Mouse (Mus musculus) myocyte (in vitro differentiated cells): ENCODE data around the gene Retnlb. TPM values are rescaled to one million over a fixed set of nuclear protein-coding genes. Genes with fewer than 3 reads are reported as not detected.
"Not testable (repeated sequence)": the region's sequence is repeated elsewhere in the genome, so short reads cannot be mapped to it uniquely, and the experiment has no call there.

ENCODE experiments used
- H3K27me3 ChIP-seq: one replicate; pipeline ENCODE4 v1.6.1; 2011; ENCODE audit not compliant: control insufficient read depth, insufficient read depth, insufficient read length
- H3K36me3 ChIP-seq: one replicate; pipeline ENCODE4 v1.6.1; 2011; ENCODE audit not compliant: control insufficient read depth, insufficient read depth
- H3K4me2 ChIP-seq: one replicate; pipeline ENCODE4 v1.6.1; 2011; ENCODE audit warnings: low read depth, control low read depth
- H3K4me3 ChIP-seq: one replicate; pipeline ENCODE4 v1.5.1; 2011; ENCODE audit warnings: mild to moderate bottlenecking, control low read depth, moderate library complexity
- H3K79me2 ChIP-seq: one replicate; pipeline ENCODE4 v1.6.1; 2011; ENCODE audit not compliant: control insufficient read depth, insufficient read depth
- H3ac ChIP-seq: one replicate; pipeline ENCODE4 v1.6.1; 2011; ENCODE audit not compliant: control insufficient read depth, insufficient read length
- CEBPB ChIP-seq: IDR thresholded peaks from 2 replicates; pipeline ENCODE4 v1.6.1; 2011; ENCODE audit warnings: mild to moderate bottlenecking, moderate library complexity; ENCODE audit not compliant: poor library complexity, insufficient read depth, severe bottlenecking
- E2F4 ChIP-seq: IDR thresholded peaks from one replicate; pipeline ENCODE4 v1.6.1; 2011; ENCODE audit warnings: mild to moderate bottlenecking, control low read depth, moderate library complexity; ENCODE audit not compliant: insufficient read depth
- MAX ChIP-seq: IDR thresholded peaks from one replicate; pipeline ENCODE4 v1.6.1; 2011; ENCODE audit warnings: low read depth, mild to moderate bottlenecking, control low read depth
- MYOD1 ChIP-seq, 3 experiments: IDR thresholded peaks; one replicate each; pipeline ENCODE4 v1.6.1; 2011; ENCODE audit warnings: control low read depth in 2 of 3, low read depth in 2 of 3, mild to moderate bottlenecking in 2 of 3, moderate library complexity in 1 of 3; ENCODE audit not compliant: insufficient read length in 2 of 3, control insufficient read depth in 1 of 3
- MYOG ChIP-seq, 3 experiments: IDR thresholded peaks; one replicate each; pipeline ENCODE4 v1.6.1; 2011; ENCODE audit warnings: control low read depth in 2 of 3, low read depth in 2 of 3, mild to moderate bottlenecking in 2 of 3; ENCODE audit not compliant: insufficient read length in 2 of 3, control insufficient read depth in 1 of 3, insufficient read depth in 1 of 3
- POLR2A ChIP-seq: IDR thresholded peaks from one replicate; pipeline ENCODE4 v1.6.1; 2011; ENCODE audit warnings: low read depth, mild to moderate bottlenecking, control low read depth, moderate library complexity; ENCODE audit not compliant: insufficient read length
- POLR2AphosphoS2 ChIP-seq: IDR thresholded peaks from one replicate; pipeline ENCODE4 v1.6.1; 2011; ENCODE audit warnings: low read depth, control low read depth; ENCODE audit not compliant: insufficient read length
- REST ChIP-seq: IDR thresholded peaks from one replicate; pipeline ENCODE4 v1.6.1; 2011; ENCODE audit warnings: mild to moderate bottlenecking, control low read depth, moderate library complexity; ENCODE audit not compliant: insufficient read depth, insufficient read length
- SRF ChIP-seq: IDR thresholded peaks from one replicate; pipeline ENCODE4 v1.6.1; 2011; ENCODE audit warnings: low read depth; ENCODE audit not compliant: control insufficient read depth, insufficient read length
- TCF12 ChIP-seq: IDR thresholded peaks from one replicate; pipeline ENCODE4 v1.6.1; 2011; ENCODE audit warnings: mild to moderate bottlenecking, control low read depth; ENCODE audit not compliant: poor library complexity, insufficient read depth, severe bottlenecking
- TCF3 ChIP-seq: IDR thresholded peaks from one replicate; pipeline ENCODE4 v1.6.1; 2011; ENCODE audit warnings: low read depth, control low read depth; ENCODE audit not compliant: insufficient read length
- USF1 ChIP-seq: IDR thresholded peaks from one replicate; pipeline ENCODE4 v1.6.1; 2011; ENCODE audit warnings: low read depth, mild to moderate bottlenecking, control low read depth, moderate library complexity
- polyA plus RNA-seq: library from polyadenylated mRNA; unstranded; fragments of >200 nt; fragmentation: generic; extraction: Trizol; gene quantifications from one replicate; pipeline ENCODE4 v1.2.1, GENCODE M21; 2012; ENCODE audit warnings: missing spikeins

The Retnlb gene
- polyA plus RNA-seq, 1 experiment: not detected

DNA sequence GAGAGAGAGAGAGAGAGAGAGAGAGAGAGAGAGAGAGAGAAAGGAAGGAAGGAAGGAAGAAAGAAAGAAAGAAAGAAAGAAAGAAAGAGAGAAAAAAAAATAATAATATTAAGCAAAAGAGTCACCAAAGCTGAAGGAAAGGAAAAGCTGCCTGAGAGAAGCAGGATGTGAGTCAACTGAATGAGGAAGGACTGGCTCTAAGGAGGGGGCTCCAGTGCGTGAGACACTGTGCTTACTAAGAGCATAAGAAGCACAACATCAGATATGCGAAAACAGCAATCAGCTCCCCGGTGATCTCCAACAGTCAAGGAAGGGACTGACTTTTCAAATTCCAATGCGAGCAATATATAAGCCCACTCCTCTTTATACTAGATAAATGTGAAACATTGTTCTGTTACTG lies 12.4 kb downstream of the Retnlb start:
- Histone ChIP-seq H3K27me3 (no peaks in the 10 kb centered on the region), H3K4me3 (no peak overlapping the region), H3K36me3 (no peaks in the 10 kb centered on the region), H3ac (no peak overlapping the region), H3K79me2 (no peaks in the 10 kb centered on the region), H3K4me2 (no peak overlapping the region)
- no peak for TF ChIP-seq SRF
- TF ChIP-seq TCF12: no peak
- no peak for TF ChIP-seq MYOG (IDR thresholded peaks at IDR 0.05; ENCODE audit: control insufficient read depth in 1 of 3, insufficient read depth in 1 of 3, insufficient read length in 2 of 3, low read depth in 2 of 3)
- no peak for TF ChIP-seq POLR2AphosphoS2
- no peak for TF ChIP-seq USF1
- TF ChIP-seq MYOD1 (IDR thresholded peaks at IDR 0.05; ENCODE audit: control insufficient read depth in 1 of 3, insufficient read length in 2 of 3, low read depth in 2 of 3): no peak
- no peak for TF ChIP-seq E2F4
- no peak for TF ChIP-seq POLR2A
- TF ChIP-seq TCF3: no peak
- TF ChIP-seq REST: no peak
- no peak for TF ChIP-seq CEBPB
- TF ChIP-seq MAX: no peak

DNA sequence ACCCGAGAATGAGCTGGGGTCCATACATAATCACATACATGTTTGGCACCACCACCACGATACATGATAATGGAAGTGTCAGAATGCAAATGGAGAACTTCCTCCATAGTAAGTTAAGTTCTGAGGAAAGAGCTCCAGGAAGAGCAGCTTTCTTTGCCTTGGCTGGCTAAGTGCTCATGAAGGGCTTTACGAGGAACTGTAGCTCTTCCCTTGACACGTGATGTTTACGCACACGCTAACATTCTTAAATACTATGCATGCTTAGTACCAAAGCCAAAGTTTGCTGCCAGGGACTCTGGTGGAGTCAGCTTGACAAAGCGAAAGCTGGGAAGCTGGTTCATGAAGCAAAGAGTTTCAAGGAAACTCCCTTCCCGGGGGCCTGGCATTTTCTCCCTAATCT lies 15.4 kb downstream of the Retnlb start:
- Histone ChIP-seq H3K4me3 (no peak overlapping the region), H3K79me2 (no peaks in the 10 kb centered on the region), H3K36me3 (no peaks in the 10 kb centered on the region), H3K4me2 (no peak overlapping the region), H3K27me3 (no peaks in the 10 kb centered on the region), H3ac (no peak overlapping the region)
- TF ChIP-seq USF1: no peak
- no peak for TF ChIP-seq MYOG (IDR thresholded peaks at IDR 0.05; ENCODE audit: control insufficient read depth in 1 of 3, insufficient read depth in 1 of 3, insufficient read length in 2 of 3, low read depth in 2 of 3)
- TF ChIP-seq CEBPB: no peak
- no peak for TF ChIP-seq TCF3
- no peak for TF ChIP-seq E2F4
- no peak for TF ChIP-seq POLR2A
- TF ChIP-seq POLR2AphosphoS2: no peak
- no peak for TF ChIP-seq MAX
- no peak for TF ChIP-seq TCF12
- TF ChIP-seq REST: no peak
- TF ChIP-seq SRF: no peak
- TF ChIP-seq MYOD1 (IDR thresholded peaks at IDR 0.05; ENCODE audit: control insufficient read depth in 1 of 3, insufficient read length in 2 of 3, low read depth in 2 of 3): no peak

DNA sequence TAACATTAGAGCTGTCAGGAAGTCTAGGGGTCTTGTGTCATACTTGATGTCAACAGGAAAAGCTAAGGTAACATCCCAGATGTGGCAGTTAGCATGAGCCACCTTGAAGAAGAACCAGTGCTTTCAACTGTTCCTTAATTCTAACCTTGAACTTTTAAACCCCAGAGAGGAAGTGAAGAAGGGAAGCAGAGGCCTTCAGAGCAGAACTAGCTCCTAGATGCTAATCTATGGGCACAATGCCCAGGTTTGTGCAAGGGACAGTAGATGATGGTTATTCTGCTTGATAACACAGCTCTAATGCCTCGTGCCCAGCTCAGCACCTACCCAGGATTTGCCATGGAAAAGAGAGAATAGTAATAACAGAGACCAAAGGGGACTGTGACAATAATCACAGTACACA lies 17.0 kb downstream of the Retnlb start:
- H3ac ChIP-seq, H3K27me3 ChIP-seq, H3K4me3 ChIP-seq, H3K4me2 ChIP-seq, H3K79me2 ChIP-seq, H3K36me3 ChIP-seq: not testable (repeated sequence)

DNA sequence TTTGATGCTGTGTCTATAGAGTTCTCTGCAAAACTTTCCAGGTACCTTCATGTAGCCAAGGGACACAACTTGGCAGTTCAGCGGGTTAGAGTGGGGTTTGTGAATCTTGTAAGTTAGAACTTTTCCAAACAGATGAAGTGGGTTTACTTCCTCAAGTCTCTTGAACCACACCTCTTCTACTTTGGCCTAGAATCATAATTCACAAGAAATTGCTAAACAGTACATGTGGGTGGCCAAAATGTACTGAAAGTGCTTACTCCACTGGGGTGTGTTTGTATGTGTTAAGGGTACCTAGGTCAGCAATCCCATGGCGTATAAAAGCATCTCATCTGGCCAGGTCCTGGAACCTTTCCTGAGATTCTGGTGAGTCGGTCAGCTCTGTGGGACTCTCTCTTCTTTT lies 25.6 kb downstream of the Retnlb start, which contains the start of gene Retnla:
Gene Retnla, plus strand, starts transcription at position 286 of the 400 bp plus-strand sequence.
- no peaks in the 10 kb centered on the region for H3K36me3 ChIP-seq
- TF ChIP-seq POLR2AphosphoS2: no peak
- TF ChIP-seq SRF: no peak
- no peak for TF ChIP-seq TCF12
- TF ChIP-seq MAX: no peak
- TF ChIP-seq POLR2A: no peak
- TF ChIP-seq USF1: no peak
- no peak for TF ChIP-seq E2F4
- no peak for TF ChIP-seq MYOD1 (IDR thresholded peaks at IDR 0.05; ENCODE audit: control insufficient read depth in 1 of 3, insufficient read length in 2 of 3, low read depth in 2 of 3)
- TF ChIP-seq MYOG (IDR thresholded peaks at IDR 0.05; ENCODE audit: control insufficient read depth in 1 of 3, insufficient read depth in 1 of 3, insufficient read length in 2 of 3, low read depth in 2 of 3): no peak
- TF ChIP-seq REST: no peak
- no peak for TF ChIP-seq CEBPB
- no peak for TF ChIP-seq TCF3

DNA sequence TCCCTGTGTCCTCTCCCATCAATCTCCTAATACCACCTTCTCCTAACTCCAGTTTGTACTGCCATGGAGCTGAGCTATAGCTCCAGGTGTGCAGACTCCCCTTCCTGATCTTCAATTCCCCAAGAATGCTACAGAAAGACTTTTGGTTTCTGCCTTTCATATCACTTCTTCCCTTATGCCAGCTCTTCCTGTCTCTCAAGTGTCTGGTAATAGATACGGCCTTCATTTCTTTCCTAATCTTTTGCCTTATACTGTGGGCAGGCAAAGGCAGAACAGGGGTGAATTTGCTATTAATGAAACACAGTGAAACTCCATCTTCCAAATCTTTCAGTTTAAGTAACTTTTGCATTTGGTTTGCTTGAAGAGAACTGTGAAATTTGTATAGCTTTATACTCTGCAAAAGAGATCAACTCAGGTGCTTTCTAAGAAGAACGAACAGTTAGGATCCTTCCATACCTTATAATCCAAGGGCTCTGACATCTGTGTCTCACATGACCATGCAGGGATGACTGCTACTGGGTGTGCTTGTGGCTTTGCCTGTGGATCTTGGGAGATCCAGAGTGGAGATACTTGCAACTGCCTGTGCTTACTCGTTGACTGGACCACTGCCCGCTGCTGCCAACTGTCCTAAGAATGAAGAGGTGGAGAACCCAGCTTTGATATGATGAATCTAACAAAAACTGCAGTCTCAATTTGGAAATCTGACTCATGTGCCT lies 27.2 kb downstream of the Retnlb start:
- TF ChIP-seq MYOD1 (IDR thresholded peaks at IDR 0.05; ENCODE audit: control insufficient read depth in 1 of 3, insufficient read length in 2 of 3, low read depth in 2 of 3): no peak
- no peak for TF ChIP-seq MYOG (IDR thresholded peaks at IDR 0.05; ENCODE audit: control insufficient read depth in 1 of 3, insufficient read depth in 1 of 3, insufficient read length in 2 of 3, low read depth in 2 of 3)
- TF ChIP-seq REST: no peak
- no peak for TF ChIP-seq TCF12
- no peak for TF ChIP-seq POLR2AphosphoS2
- no peak for TF ChIP-seq USF1
- no peak for TF ChIP-seq MAX
- no peak for TF ChIP-seq CEBPB
- no peak for TF ChIP-seq TCF3
- TF ChIP-seq SRF: no peak
- no peak for TF ChIP-seq POLR2A
- no peak for TF ChIP-seq E2F4
- Histone ChIP-seq H3K79me2 (no peaks in the 10 kb centered on the region), H3K4me3 (no peak overlapping the region), H3ac (no peak overlapping the region), H3K4me2 (no peak overlapping the region), H3K27me3 (no peaks in the 10 kb centered on the region), H3K36me3 (no peaks in the 10 kb centered on the region)

More for the DNA sequence above, 25.6 kb downstream of the Retnlb start, which contains the start of gene Retnla:
- Histone ChIP-seq H3K4me2 (no peak within 1 kb of the TSS), H3K79me2 (no peaks in the 10 kb centered on the region), H3ac (no peak within 1 kb of the TSS), H3K4me3 (no peak within 1 kb of the TSS), H3K27me3 (no peaks in the 10 kb centered on the region)

DNA sequence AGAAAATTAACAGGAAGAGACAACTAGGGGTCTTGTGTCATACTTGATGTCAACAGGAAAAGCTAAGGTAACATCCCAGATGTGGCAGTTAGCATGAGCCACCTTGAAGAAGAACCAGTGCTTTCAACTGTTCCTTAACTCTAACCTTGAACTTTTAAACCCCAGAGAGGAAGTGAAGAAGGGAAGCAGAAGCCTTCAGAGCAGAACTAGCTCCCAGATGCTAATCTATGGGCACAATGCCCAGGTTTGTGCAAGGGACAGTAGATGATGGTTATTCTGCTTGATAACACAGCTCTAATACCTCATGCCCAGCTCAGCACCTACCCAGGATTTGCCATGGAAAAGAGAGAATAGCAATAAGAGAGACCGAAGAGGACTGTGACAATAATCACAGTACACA lies 48.3 kb downstream of the Retnlb start:
- H3ac ChIP-seq, H3K79me2 ChIP-seq, H3K4me2 ChIP-seq, H3K36me3 ChIP-seq, H3K4me3 ChIP-seq, H3K27me3 ChIP-seq: not testable (repeated sequence)
